Mouse (Mus musculus) lung, adult 2 months (tissue): ENCODE results near the gene Fbxw10.

Experiments
- CTCF ChIP-seq: fragments of 200-500 bp; IDR thresholded peaks from 2 replicates; pipeline ENCODE4 v1.5.1; 2011; ENCODE audit warnings: mild to moderate bottlenecking, low read length, control low read depth; ENCODE audit not compliant: insufficient read depth
- POLR2A ChIP-seq: fragments of 200-500 bp; IDR thresholded peaks from 2 replicates; pipeline ENCODE4 v1.6.1; 2011; ENCODE audit warnings: low read depth, mild to moderate bottlenecking, control low read depth, low read length, borderline replicate concordance; ENCODE audit errors: extremely low read depth

GRCm38 (mm10) chr11:62820059-62820541 lies 26.8 kb upstream of the Fbxw10 start, which contains the start of gene Trim16:
- TF ChIP-seq CTCF (no peak), POLR2A (peak; percentile 94; the same call in 1 of the 2 replicates)
